Mouse (Mus musculus): ENCODE data around the gene Pcp4.

DNA sequence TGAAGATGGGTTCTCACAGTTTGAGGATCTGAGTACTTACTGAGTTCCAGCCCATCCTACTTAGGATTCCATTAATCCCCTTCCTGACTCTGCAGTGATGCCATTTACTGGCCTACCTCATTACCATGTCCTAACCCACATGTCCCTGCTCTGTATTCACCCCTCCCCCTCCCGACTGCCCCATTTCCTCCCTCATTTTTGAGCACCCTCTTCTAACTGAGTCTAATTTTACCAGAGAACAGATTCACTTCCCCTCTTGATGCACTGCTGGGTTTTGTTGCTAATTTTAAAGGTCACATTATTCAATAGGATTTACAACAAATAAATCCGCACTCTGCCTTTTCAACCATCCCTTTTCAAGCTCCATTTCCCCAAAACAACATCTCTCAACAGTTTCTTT, 73.7 kb downstream of the Pcp4 start:
- no peak for TF ChIP-seq CTCF (IDR thresholded peaks at IDR 0.05; ENCODE audit: low read depth, low read length)
- TF ChIP-seq POLR2A (IDR thresholded peaks at IDR 0.05; ENCODE audit: insufficient read depth, low read length): no peak

Data from ES-Bruce4 (cell line).